Mouse (Mus musculus): ENCODE measurements around the gene Otos. TPM values are rescaled to one million over a fixed set of nuclear protein-coding genes. Genes with fewer than 3 reads are reported as not detected.

Gene Otos
- not detected in 2 replicates for polyA plus RNA-seq (2016; fragmentation: Nextera tagmentation; extraction: Ambion mirVana)

DNA sequence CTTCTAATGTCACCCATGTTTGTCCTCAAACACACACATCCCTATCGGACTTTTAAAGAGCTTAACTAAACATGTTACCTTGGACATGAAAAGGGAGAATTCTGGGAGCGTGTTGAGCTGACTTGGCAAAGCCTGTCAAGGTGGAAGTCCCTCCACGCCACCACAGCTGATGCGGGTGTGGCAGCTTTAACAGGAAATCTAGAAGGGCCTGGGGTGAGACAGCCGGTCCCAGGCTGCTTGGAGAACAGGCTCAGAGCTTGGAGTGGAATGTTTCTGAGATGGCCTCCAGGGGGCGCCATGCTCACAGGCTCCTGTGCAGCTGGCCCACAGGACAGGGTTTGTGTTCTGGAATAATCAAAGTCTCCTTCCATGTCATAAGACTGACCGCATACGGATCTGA is at the start of gene Otos:
Gene Otos, minus strand, starts transcription at position 169 of the 400 bp plus-strand sequence.
- Histone ChIP-seq H3K9ac (no peak within 1 kb of the TSS), H3K4me3 (no peak within 1 kb of the TSS), H3K27me3 (replicated peaks) (peaks cover 58% of the 10 kb centered on the region), H3K27ac (ENCODE audit: poor library complexity, severe bottlenecking) (no peak within 1 kb of the TSS), H3K4me2 (0 out of 2 replicates have a peak within 1 kb of the TSS, but pooled peaks have one; percentile 9), H3K4me1 (replicated peaks) (no peaks in the 10 kb centered on the region), H3K9me3 (replicated peaks) (no peaks in the 10 kb centered on the region), H3K36me3 (no peaks in the 10 kb centered on the region)
- WGBS = 27% methylated on average over 8 of the region's 8 CpGs
- ATAC-seq (ENCODE audit: insufficient number of reproducible peaks, low FRiP score) = peak; percentile 27; the same call in 1 of the 2 replicates

DNA sequence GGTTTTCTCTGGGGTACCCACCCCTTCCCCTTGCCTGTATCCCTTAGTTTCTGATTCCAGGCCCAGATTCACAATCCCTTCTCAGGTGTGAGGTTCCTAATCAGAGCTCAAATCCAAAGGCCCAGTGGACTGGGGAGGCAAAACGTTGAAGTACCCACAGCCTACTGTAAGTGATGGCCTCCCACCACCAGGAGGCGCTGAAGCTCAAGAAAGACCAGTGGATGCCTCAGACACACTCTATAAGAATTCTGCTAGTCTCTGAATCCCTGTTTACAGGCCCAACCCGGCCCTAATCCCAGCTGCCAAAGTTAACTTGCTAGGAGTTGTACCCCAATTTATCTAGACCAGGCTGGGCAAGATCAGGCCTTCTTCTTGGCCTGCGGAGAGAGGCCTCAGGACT is 48.2 kb upstream of the Otos start:
- Histone ChIP-seq H3K27ac (ENCODE audit: poor library complexity, severe bottlenecking) (no peak overlapping the region), H3K27me3 (replicated peaks) (peaks cover 17% of the 10 kb centered on the region), H3K9ac (0 out of 2 replicates have a peak overlapping the region, but pooled peaks have one; percentile 8), H3K4me2 (no peak overlapping the region), H3K9me3 (replicated peaks) (no peaks in the 10 kb centered on the region), H3K4me1 (replicated peaks) (peaks cover 50% of the 10 kb centered on the region), H3K4me3 (no peak overlapping the region), H3K36me3 (no peaks in the 10 kb centered on the region)
- 32% methylated on average over 4 of the region's 4 CpGs for WGBS
- ATAC-seq (ENCODE audit: insufficient number of reproducible peaks, low FRiP score) = no peak

DNA sequence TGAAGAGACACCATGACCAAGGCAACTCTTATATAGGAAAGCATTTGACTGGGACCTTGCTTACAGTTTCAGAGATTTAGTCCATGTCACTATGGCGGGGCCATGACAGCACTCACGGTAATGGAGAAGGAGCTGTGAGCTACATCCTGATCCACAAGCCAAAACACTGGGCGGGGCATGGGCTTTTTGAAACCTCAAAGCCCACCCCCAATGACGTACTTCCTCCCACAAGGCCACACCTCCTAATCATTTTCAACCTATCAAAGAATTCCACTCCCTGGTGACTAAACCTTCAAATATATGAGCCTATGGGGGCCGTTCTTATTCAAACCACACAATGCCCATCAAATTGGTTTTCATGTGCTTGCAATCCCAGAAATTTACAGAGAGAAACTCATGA is 47.1 kb upstream of the Otos start:
- H3K4me2 ChIP-seq = no peak overlapping the region
- peaks cover 18% of the 10 kb centered on the region for H3K27me3 ChIP-seq (replicated peaks)
- WGBS = 88% methylated on average over 5 of the region's 5 CpGs
- no peak overlapping the region for H3K9ac ChIP-seq
- H3K27ac ChIP-seq (ENCODE audit: poor library complexity, severe bottlenecking) = no peak overlapping the region
- H3K4me3 ChIP-seq = no peak overlapping the region
- ATAC-seq (ENCODE audit: insufficient number of reproducible peaks, low FRiP score) = no peak
- no peaks in the 10 kb centered on the region for H3K36me3 ChIP-seq
- H3K4me1 ChIP-seq (replicated peaks) = peaks cover 42% of the 10 kb centered on the region
- H3K9me3 ChIP-seq (replicated peaks) = no peaks in the 10 kb centered on the region

DNA sequence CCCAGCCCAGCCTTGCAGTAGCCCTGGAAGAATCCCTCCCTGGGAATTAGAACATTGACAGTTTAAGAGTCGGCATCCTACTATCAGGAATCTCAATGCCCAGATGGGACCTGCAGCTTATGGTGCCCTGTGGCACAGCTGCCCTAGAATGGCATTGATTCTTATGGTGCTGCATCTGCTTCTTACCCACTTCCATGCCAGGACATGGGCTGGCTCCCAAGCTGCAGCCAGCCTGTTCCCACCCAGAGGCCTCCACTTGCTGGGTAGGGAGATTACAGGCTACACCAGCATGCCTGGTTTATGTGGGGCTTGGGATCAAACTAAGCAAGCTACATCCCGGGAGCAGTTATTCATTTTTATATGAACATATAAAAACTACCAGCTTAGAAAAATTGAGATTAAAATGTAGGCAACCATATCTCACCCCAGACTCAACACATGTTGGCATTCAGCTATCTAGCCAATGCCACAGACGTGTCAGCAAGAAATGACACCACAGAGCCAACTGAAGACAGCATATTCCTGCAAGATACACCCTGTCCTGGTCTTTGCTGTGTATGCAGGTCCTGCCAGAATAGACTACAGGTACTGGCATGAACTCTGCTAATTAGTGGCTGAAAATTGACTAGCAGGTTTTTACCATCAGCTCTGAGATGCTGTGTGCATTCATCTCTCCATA is 42.7 kb upstream of the Otos start:
- H3K9me3 ChIP-seq (replicated peaks) = no peaks in the 10 kb centered on the region
- H3K27me3 ChIP-seq (replicated peaks) = peaks cover 44% of the 10 kb centered on the region
- no peak overlapping the region for H3K9ac ChIP-seq
- H3K4me3 ChIP-seq = no peak overlapping the region
- H3K4me1 ChIP-seq (replicated peaks) = peaks cover 11% of the 10 kb centered on the region
- H3K36me3 ChIP-seq = no peaks in the 10 kb centered on the region
- WGBS = 73% methylated on average over 3 of the region's 3 CpGs
- no peak overlapping the region for H3K4me2 ChIP-seq
- H3K27ac ChIP-seq (ENCODE audit: poor library complexity, severe bottlenecking) = no peak overlapping the region
- ATAC-seq (ENCODE audit: insufficient number of reproducible peaks, low FRiP score) = no peak

DNA sequence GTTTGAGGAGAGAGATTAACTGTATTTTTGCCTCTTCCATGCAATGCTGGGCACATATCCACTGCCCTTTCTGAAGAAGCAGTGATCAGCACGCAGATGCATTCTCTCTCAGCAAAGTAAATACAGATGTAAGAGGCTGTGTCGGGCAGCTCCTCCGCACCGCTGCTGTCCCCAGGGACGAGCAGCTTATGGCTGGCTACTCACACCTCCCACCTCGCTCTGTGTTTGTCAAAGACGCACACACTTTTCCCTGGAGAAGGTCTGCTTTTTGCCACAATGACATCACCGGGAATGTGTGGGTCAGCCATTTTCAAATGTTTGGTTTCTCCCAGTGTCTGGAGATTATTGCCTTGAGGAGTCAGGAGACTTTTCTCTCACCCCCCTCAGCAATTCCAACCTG is 38.4 kb upstream of the Otos start:
- Histone ChIP-seq H3K9me3 (replicated peaks) (no peaks in the 10 kb centered on the region), H3K27me3 (replicated peaks) (peaks cover 40% of the 10 kb centered on the region), H3K4me1 (replicated peaks) (peaks cover 5% of the 10 kb centered on the region; the same call in 1 of the 2 replicates), H3K4me3 (no peak overlapping the region), H3K36me3 (no peaks in the 10 kb centered on the region), H3K4me2 (no peak overlapping the region), H3K9ac (no peak overlapping the region), H3K27ac (ENCODE audit: poor library complexity, severe bottlenecking) (no peak overlapping the region)
- WGBS = 41% methylated on average over 8 of the region's 8 CpGs
- ATAC-seq (ENCODE audit: insufficient number of reproducible peaks, low FRiP score) = no peak

DNA sequence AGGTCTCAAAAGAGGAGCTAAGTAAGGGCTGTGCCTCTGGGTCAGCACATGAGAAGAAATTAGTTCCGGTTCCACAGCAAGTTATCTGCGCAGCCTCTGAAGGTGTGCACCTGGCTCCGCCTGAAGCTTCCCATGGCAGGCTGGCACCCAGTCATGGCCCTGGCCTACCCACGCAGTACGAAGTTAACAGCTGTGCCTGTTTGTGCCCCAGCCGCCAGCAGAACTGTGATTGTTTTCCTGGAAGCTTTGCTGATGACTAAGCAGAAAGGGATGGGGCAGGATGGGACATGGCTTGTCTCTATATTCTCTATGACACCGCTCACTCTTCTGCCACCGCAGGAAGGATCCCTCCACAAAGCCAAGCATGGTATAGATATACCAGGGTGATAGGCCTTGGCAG is 34.5 kb upstream of the Otos start:
- Histone ChIP-seq H3K27ac (ENCODE audit: poor library complexity, severe bottlenecking) (no peak overlapping the region), H3K36me3 (no peaks in the 10 kb centered on the region), H3K27me3 (replicated peaks) (peaks cover 30% of the 10 kb centered on the region), H3K4me1 (replicated peaks) (peaks cover 13% of the 10 kb centered on the region), H3K4me3 (no peak overlapping the region), H3K4me2 (no peak overlapping the region), H3K9ac (no peak overlapping the region), H3K9me3 (replicated peaks) (no peaks in the 10 kb centered on the region)
- 83% methylated on average over 8 of the region's 8 CpGs for WGBS
- ATAC-seq (ENCODE audit: insufficient number of reproducible peaks, low FRiP score) = no peak

DNA sequence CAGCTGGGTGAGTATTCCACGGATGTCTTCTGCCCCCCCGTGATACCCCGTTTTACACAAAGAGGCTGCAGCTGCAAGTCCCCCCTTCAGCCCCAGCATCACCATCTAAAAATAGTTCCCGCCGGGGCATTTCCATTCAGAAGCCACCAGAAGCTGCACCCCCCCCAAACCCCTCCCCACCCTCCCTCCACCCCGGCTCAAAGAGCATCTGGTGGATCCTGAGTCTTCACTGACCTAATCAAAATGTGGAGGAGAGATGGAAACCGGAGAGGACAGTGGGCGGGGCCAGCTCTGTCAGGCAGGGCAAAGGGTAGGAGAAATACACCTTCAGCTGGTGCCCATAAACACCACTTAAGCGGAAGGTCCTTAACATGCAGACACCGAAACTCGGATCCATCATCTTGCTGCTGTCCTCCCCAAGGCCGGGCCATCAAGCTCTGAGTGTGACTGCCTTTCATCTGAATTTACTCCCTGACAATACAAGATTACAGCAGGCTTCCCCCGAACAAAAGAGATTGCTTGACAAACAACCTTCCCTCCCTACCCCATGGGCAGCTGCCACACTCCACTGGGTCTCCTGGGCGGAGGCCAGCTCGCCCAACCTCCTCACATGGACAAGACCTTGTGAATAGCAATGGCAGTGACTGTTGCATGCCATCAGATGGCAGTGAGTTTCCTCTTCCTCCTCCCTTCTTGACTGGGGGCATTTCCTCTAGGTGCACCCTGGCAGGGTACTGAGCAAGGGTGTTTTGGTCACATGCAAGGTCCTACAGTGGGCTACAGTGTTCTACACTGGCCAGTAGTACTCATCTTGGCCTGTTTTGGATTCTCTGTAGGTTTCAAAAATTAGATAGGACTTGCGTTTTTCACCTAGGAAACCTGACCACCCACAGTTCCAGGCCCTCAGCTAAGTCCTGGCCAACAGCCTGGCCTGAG is 32.3 kb upstream of the Otos start:
- peak; percentile 61; the same call in 1 of the 2 replicates for ATAC-seq (ENCODE audit: insufficient number of reproducible peaks, low FRiP score)
- no peak overlapping the region for H3K9ac ChIP-seq
- 38% methylated on average over 16 of the region's 16 CpGs for WGBS

DNA sequence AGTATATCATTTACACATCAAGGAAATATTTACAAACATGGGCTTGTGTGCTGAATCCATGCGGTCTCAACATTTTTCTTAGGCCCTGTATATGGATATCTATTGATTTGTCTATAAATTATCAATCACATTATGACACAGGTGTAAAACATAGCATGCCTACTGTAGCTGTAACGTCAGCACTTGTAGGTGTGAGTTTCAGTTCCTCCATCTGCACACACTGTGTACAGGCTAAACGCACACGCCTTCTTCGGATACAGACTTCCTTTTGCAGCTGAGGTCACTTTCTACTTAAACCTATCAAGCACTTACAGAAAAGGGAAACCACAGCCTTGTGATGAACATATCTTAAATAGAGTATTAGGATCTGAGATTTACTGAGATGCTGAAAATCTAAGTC is 30.1 kb upstream of the Otos start:
- Histone ChIP-seq H3K9me3 (replicated peaks) (no peaks in the 10 kb centered on the region), H3K27me3 (replicated peaks) (peaks cover 28% of the 10 kb centered on the region), H3K4me1 (replicated peaks) (peaks cover 18% of the 10 kb centered on the region), H3K4me3 (no peak overlapping the region), H3K36me3 (no peaks in the 10 kb centered on the region), H3K4me2 (no peak overlapping the region), H3K27ac (ENCODE audit: poor library complexity, severe bottlenecking) (no peak overlapping the region), H3K9ac (no peak overlapping the region)
- no peak for ATAC-seq (ENCODE audit: insufficient number of reproducible peaks, low FRiP score)
- WGBS = 84% methylated on average over 5 of the region's 5 CpGs

More for the DNA sequence above, 32.3 kb upstream of the Otos start:
- no peaks in the 10 kb centered on the region for H3K36me3 ChIP-seq
- no peak overlapping the region for H3K4me3 ChIP-seq
- H3K9me3 ChIP-seq (replicated peaks) = no peaks in the 10 kb centered on the region
- H3K27ac ChIP-seq (ENCODE audit: poor library complexity, severe bottlenecking) = no peak overlapping the region
- peaks cover 22% of the 10 kb centered on the region for H3K27me3 ChIP-seq (replicated peaks)
- H3K4me1 ChIP-seq (replicated peaks) = peaks cover 17% of the 10 kb centered on the region
- no peak overlapping the region for H3K4me2 ChIP-seq

DNA sequence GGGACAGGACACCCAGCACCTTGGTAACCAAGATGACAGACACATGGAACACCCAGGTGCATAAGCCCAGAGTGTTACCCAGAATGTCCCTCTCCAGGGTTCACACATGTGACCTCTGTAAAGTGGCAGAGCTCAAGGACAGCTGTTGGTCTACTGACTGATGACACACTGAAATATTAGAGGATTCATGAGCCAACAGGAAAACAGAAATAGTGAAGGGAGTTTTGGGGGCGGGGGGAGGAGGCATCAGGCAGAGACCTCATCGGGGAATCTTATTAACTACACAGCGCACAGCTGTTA is 28.0 kb upstream of the Otos start:
- peaks cover 18% of the 10 kb centered on the region for H3K4me1 ChIP-seq (replicated peaks)
- no peak overlapping the region for H3K27ac ChIP-seq (ENCODE audit: poor library complexity, severe bottlenecking)
- ATAC-seq (ENCODE audit: insufficient number of reproducible peaks, low FRiP score) = no peak; the same call in 1 of the 2 replicates
- no peak overlapping the region for H3K4me3 ChIP-seq
- WGBS = 84% methylated on average over 3 of the region's 3 CpGs
- no peaks in the 10 kb centered on the region for H3K36me3 ChIP-seq
- H3K27me3 ChIP-seq (replicated peaks) = peaks cover 28% of the 10 kb centered on the region
- H3K9ac ChIP-seq = no peak overlapping the region
- H3K9me3 ChIP-seq (replicated peaks) = no peaks in the 10 kb centered on the region
- H3K4me2 ChIP-seq = no peak overlapping the region

DNA sequence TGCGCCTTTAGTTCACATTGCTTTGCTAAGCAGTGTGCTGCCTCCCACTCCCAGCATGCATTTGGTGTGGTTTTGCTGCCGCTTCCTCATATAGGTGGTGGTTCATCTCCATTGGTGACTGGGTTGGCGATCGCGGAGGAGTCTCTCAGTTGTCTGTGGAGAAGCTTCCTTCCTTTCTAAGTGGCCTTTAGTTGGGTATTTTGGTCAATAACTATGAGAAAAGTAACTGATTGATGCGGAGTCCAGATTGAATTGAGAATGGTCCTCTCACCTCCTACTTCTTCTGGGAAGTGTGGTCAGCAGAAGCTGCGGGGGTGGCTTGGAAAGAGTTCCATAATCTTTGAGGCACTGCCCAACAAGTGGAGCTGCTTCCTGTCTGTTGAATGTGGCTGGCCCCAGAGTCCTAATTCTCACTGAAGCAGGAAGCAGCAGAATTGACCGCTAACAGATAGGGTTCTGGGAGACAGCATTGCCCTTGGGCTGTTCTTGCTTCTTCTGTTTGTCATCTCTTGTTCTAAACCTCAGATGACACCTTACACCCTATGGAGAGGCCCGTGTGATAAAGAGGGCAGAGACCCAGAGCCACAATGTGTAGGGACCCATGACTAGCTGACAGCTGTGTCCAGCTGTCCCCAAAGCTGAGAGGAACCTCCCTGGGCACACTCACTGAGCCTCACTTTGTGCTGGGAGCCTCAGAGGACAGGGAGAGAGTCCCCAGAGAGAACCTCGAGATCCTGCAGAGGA is 27.5 kb upstream of the Otos start:
- Histone ChIP-seq H3K27ac (ENCODE audit: poor library complexity, severe bottlenecking) (no peak overlapping the region), H3K27me3 (replicated peaks) (peaks cover 29% of the 10 kb centered on the region), H3K4me1 (replicated peaks) (peaks cover 17% of the 10 kb centered on the region), H3K4me2 (no peak overlapping the region), H3K36me3 (no peaks in the 10 kb centered on the region), H3K9ac (no peak overlapping the region), H3K9me3 (replicated peaks) (no peaks in the 10 kb centered on the region), H3K4me3 (no peak overlapping the region)
- ATAC-seq (ENCODE audit: insufficient number of reproducible peaks, low FRiP score) = peak; percentile 22; the same call in 1 of the 2 replicates
- 61% methylated on average over 10 of the region's 10 CpGs for WGBS

DNA sequence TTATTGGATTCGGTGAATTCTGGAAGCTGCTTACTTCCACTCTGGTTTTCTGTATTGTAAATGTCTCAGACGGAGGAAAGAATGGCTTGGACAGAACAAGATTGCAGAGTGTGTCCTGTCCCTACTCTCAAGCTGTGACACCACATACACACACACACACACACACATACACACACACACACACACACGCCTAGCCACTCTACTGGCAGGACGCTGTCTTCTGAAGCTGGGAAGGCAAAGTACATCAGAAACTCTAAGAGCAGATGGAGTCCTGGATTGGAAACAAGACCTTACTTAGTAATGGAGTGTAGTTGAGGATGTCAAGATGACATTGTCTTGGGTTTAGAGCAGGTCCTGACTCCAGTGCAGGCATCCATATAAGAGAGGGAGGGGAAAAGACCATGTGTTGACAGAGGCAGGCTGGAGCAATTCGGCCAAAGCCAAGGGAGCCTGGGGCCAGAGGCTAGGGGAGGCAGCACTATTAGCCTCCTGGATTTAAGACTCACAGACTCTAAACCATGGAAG is 24.7 kb upstream of the Otos start:
- Histone ChIP-seq H3K4me1 (replicated peaks) (peaks cover 10% of the 10 kb centered on the region), H3K9ac (no peak overlapping the region), H3K36me3 (no peaks in the 10 kb centered on the region), H3K4me2 (no peak overlapping the region), H3K4me3 (no peak overlapping the region), H3K9me3 (replicated peaks) (no peaks in the 10 kb centered on the region), H3K27ac (ENCODE audit: poor library complexity, severe bottlenecking) (no peak overlapping the region), H3K27me3 (replicated peaks) (peaks cover 19% of the 10 kb centered on the region)
- 72% methylated on average over 5 of the region's 5 CpGs for WGBS
- ATAC-seq (ENCODE audit: insufficient number of reproducible peaks, low FRiP score) = no peak

Data from heart, embryonic 12.5 days (tissue).